Mouse (Mus musculus) megakaryocyte progenitor cell, adult 5-6 weeks (primary cell): ENCODE measurements around the gene Metap2. TPM values are rescaled to one million over a fixed set of nuclear protein-coding genes. Genes with fewer than 3 reads are reported as not detected.

Source experiments
- ATAC-seq: replicated peaks from 2 replicates; pipeline ENCODE4 v1.8.0; 2016; ENCODE audit warnings: mild to moderate bottlenecking, moderate TSS enrichment, inconsistent platforms; ENCODE audit not compliant: poor library complexity
- total RNA-seq, 2 experiments: library from RNA; stranded (forward) in 1 of 2; stranded (reverse) in 1 of 2; fragments of 157-497, 149-512 nt in 1 of 2; fragments of 200-1000 nt in 1 of 2; gene quantifications; 2 replicates each; pipeline versions ENCODE4 v1.2.3 to v1.2.4; 2015 to 2017

Gene Metap2
- total RNA-seq, 2 experiments from 2014 or later = 286 to 381 TPM

GRCm38 (mm10) chr10:93912136-93912855 is 15.4 kb upstream of the Metap2 start:
- peak; percentile 48; the same call in 1 of the 2 replicates for ATAC-seq

GRCm38 (mm10) chr10:93911326-93911725 is 14.4 kb upstream of the Metap2 start:
- ATAC-seq = peak; percentile 48

GRCm38 (mm10) chr10:93909811-93910446 is 13.0 kb upstream of the Metap2 start:
- peak; percentile 38; the same call in 1 of the 2 replicates for ATAC-seq

GRCm38 (mm10) chr10:93909015-93909414 is 12.1 kb upstream of the Metap2 start:
- no peak for ATAC-seq

- ATAC-seq = peak; percentile 33; the same call in 1 of the 2 replicates
These were observed 11.6 kb upstream of the Metap2 start for GRCm38 (mm10) chr10:93908540-93908939.

- no peak for ATAC-seq
These were observed 10.5 kb upstream of the Metap2 start for GRCm38 (mm10) chr10:93907376-93907775.

GRCm38 (mm10) chr10:93899907-93900306 is 3.0 kb upstream of the Metap2 start:
- no peak for ATAC-seq

GRCm38 (mm10) chr10:93899303-93899702 is 2.4 kb upstream of the Metap2 start:
- no peak for ATAC-seq

GRCm38 (mm10) chr10:93892551-93892950 is 4.3 kb downstream of the Metap2 start:
- ATAC-seq = no peak

GRCm38 (mm10) chr10:93891031-93891430 is 5.9 kb downstream of the Metap2 start:
- peak; percentile 52 for ATAC-seq

GRCm38 (mm10) chr10:93890565-93890964 is 6.3 kb downstream of the Metap2 start:
- ATAC-seq = no peak

- no peak for ATAC-seq
These were observed 6.9 kb downstream of the Metap2 start for GRCm38 (mm10) chr10:93889976-93890375.

GRCm38 (mm10) chr10:93889579-93889950 is 7.3 kb downstream of the Metap2 start:
- ATAC-seq = peak; percentile 73

- ATAC-seq = peak; percentile 9
These were observed 7.8 kb downstream of the Metap2 start for GRCm38 (mm10) chr10:93888935-93889578.

- peak; percentile 14; the same call in 1 of the 2 replicates for ATAC-seq
These were observed 8.3 kb downstream of the Metap2 start for GRCm38 (mm10) chr10:93888590-93888934.

GRCm38 (mm10) chr10:93885839-93886477 is 10.9 kb downstream of the Metap2 start:
- ATAC-seq = peak; percentile 53

GRCm38 (mm10) chr10:93882738-93883364 is 14.0 kb downstream of the Metap2 start:
- peak; percentile 78 for ATAC-seq

- no peak for ATAC-seq
These were observed 15.0 kb downstream of the Metap2 start for GRCm38 (mm10) chr10:93881918-93882317.

- ATAC-seq = no peak
These were observed 18.2 kb downstream of the Metap2 start for GRCm38 (mm10) chr10:93878732-93879131.

GRCm38 (mm10) chr10:93876772-93877171 is 20.1 kb downstream of the Metap2 start:
- ATAC-seq = no peak

GRCm38 (mm10) chr10:93868886-93869285 is 28.0 kb downstream of the Metap2 start:
- ATAC-seq = no peak
